Mouse (Mus musculus): ENCODE measurements at regions not wholly inside any gene's neighbourhood (a gene's known extent, or its start where the extent isn't known, plus 50 kb on each side); places are given as distances from the start of the nearest gene placed in this dataset.

DNA sequence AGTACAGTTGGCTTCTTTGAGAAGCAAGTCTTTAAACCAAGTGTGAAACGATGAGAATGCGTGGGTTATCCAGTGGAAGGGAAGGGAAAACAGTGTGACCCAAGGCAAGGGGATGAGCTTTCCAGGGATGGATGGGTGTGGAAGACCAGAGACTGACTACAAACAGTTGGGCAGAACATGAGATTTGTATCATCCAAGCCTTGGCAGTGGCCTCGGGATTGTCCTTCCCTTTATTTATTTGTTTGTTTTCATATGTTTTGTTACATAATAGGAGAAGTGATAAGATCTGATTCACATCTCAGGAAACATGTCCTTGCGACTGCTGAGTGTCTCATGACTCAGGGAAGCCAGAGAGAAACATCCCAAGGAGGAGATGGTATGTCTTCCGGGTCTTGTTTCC lies 585.4 kb upstream of the Nox3 start:
- DNase-seq (ENCODE audit: extremely low spot score in 1 of 2, low spot score in 1 of 2) = no peak

DNA sequence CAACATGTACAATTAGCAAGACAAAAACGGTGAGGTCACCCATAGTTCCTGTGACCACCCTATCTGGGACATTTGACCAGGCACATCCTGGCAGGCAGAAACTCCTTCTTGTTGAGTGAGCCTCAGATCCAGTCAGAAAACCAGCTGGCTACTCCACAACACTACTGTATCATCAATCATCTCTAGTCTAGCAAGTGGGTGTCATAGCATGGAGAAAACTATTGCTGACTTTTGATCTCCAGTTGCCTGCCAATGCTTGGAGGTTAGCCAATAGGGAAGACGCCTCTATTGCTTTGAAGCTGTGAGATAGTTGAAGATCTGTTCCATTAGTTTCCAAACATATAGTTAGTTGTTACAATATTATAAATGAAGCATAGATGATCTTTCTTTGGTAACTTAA lies 595.4 kb upstream of the Nox3 start:
- no peak for DNase-seq (ENCODE audit: extremely low spot score in 1 of 2, low spot score in 1 of 2)

DNA sequence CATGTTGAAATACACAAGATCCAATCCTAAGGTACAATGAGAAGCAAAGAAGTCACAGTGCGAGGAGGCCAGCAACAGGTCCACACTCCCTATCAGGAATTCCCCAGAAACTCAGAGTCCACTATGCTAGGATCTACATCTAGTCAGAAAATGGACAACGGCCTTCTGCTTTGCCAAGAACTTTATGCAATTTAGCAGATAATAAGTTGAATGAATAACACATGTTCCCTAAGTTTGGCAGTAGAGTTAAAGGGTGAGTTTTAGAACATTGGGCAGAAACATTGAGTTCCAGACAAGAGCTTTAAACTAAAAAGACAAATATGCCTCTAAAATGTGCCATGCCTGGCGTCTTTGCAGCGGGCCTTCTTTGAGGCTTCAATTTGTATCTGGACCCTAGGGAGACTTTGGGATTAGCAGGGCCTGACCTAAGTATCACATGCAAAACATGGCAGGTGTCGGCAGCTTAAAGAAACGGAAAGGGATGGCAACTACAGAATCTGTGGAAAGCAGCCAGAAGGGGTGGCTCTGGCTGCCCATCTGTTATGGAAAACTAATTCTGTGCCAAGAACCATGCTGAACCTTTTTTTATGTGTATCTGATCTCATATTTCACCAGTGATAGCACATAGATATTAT lies 600.6 kb upstream of the Nox3 start:
- peak in 1 of 2 experiments; percentile 11 for DNase-seq (ENCODE audit: extremely low spot score in 1 of 2, low spot score in 1 of 2)

DNA sequence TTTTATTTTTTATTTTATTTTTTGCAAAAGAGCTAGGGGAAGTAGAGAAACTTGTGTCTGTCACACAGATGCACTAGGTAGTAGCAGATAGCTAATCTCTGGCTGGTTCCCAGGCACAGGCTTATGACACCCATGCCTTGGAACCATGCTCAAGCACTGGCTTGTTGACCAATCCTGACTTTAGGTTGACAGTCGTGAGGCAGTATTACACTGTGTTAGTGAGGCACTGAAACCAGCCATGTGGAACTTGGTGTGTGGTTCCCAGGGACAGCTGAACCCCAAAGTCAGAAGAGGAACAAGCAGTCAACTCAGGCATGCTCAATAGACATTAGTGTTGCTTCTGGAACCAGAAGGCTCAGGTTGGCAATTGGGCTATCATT lies 601.1 kb upstream of the Nox3 start:
- DNase-seq (ENCODE audit: extremely low spot score in 1 of 2, low spot score in 1 of 2) = no peak

DNA sequence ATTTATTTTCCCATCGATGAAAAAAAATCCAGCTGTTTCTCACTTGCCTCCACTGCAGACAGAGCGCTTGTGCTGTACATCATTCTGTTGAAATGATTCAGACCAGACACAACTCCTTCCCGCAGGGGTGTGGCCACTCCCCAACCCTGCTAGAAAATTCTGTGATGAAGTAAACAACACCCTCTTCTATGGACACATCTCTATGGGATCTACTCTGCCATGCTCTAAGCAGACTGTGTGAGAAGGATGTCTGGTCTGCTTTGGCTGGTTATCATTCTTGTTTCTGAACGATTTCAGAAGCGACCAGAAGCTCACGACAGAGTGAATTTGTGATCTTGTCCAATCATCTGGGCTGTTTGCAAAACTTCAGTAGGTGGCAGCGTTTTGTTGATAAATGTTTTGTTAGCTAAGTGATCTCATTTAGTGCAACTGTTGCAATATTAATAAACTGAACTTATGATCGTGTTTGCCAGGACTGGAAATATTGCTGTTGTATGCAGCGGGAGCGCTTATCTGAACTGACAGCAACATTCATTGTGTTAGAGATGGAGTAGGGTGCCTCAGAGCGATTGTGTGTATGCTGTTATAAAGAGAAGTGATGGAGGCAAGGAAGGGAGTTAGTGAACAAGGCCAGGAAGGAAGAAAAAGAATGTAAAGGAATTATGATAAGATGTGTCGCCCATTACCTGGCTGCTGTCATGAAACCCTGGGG lies 605.2 kb upstream of the Nox3 start:
- no peak for DNase-seq (ENCODE audit: extremely low spot score in 1 of 2, low spot score in 1 of 2)

DNA sequence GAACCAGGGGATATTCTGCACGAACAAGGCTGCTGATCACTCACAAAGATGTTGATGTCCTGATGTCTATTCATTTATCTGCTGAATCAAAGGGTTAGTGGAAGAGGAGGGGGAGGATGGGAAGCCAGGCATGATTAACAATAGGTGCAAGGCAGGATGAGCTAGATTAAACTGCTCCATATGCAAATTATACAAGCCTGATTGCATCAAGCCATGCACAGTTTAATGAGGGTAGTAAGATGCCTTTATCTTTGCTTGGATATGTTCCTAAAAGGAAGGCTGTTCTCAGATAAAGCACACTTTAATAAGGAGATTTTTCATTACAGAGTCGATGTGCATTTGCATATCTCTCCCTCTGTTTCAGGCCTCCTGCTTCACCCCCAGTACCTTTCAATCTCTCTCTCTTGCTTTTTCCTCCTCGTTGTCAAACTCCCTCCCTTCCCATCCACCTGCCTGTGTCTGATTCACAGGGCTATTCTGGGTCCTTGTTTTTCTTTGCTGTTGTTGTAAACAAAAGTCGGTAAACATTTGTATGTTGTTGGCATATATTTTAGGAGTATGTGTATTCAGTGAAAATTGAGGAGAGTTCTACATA lies 615.8 kb upstream of the Nox3 start:
- DNase-seq (ENCODE audit: extremely low spot score in 1 of 2, low spot score in 1 of 2) = no peak

DNA sequence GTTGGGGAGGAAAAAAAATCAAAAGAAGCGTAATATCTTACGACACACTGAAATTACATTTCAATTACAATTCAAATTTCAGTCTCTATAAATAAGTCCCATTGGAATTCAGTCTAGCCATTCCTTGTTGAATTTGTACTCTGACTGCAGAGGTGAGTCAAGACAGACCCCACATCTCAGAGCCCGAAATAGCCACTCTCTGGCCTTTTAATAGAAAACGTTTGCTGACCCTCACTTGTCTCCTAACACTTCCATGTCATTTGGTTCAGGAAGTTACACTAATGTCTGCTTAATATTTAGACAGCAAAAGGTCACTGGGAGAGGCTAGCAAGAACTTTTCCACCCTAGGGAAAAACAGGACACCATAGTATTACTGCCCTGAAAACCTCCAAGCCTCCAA lies 623.1 kb upstream of the Nox3 start:
- no peak for DNase-seq (ENCODE audit: extremely low spot score in 1 of 2, low spot score in 1 of 2)

DNA sequence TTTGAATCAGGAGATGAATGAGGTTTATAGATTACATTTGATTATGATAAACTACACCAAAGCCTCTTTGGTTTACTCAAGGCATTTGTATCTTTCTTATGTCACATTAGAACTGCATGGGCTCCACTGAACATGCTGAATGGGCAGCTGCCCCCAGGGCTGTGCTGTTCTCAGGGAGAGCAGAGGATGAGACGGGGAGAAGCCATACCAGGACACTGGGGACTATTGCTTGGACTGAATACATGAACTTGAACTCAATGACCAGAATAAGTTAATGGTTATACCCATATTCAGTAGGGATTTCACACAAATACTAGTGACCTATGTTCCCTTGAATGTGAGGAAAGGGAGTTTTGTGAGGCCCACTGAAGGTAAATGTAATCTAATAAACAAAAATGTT lies 632.7 kb upstream of the Nox3 start:
- no peak for DNase-seq (ENCODE audit: extremely low spot score in 1 of 2, low spot score in 1 of 2)

DNA sequence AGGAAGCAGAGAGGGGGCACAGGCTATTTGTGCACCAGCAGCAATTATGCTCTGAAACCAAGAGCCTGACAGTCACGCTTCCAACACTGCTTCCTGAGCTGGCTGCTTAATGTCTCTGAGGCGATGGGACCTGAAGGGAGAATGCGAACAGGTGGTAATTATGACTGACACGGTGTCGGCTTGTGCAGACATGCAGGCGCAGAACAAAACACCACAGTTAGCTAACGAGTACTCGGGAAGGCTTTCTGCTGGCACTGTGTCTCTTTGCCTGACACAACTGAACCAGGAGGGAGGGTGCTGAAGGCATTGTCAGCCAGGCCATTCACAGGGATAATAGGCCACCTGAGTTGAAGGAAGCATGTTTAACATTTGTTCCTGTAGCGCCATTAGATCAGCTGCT lies 635.6 kb upstream of the Nox3 start:
- DNase-seq (ENCODE audit: extremely low spot score in 1 of 2, low spot score in 1 of 2) = no peak

DNA sequence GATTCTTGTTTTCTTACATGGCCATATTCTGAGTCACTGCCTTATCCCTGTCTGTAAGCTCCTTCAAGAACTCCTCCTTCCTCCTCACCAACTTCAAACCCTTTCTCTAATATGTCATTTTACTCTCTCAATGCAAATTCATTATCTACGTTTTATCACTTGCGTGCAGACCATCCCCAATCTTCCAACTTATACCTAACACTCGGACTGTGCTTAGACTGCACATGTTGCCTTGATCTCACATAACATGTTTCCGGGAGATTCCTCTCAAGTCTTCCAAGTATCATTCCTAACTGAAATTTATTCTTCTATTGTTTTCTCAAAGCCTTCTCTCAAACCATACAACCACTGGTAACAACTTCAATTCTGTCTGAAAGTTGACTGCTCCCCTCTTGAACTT lies 637.0 kb upstream of the Nox3 start:
- no peak for DNase-seq (ENCODE audit: extremely low spot score in 1 of 2, low spot score in 1 of 2)

DNA sequence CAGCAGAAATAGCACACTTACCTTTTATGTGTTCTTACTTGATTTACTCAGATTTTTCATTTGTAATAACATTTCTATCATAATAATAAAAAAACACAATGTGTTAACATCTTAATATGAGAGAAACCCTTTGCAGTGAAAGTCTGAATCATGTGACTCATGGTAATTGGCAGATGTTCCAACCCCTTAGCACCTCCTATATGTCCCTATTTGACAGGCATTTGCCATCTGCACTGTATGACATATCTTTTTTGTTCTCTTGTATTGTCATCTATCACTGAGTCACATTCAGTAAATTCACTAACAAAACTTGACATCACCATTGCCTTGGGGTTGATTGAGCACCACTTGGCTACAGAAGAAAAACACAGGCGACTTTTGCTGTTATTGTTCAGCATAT lies 641.1 kb upstream of the Arid1b start:
- DNase-seq (ENCODE audit: extremely low spot score in 1 of 2, low spot score in 1 of 2) = no peak

DNA sequence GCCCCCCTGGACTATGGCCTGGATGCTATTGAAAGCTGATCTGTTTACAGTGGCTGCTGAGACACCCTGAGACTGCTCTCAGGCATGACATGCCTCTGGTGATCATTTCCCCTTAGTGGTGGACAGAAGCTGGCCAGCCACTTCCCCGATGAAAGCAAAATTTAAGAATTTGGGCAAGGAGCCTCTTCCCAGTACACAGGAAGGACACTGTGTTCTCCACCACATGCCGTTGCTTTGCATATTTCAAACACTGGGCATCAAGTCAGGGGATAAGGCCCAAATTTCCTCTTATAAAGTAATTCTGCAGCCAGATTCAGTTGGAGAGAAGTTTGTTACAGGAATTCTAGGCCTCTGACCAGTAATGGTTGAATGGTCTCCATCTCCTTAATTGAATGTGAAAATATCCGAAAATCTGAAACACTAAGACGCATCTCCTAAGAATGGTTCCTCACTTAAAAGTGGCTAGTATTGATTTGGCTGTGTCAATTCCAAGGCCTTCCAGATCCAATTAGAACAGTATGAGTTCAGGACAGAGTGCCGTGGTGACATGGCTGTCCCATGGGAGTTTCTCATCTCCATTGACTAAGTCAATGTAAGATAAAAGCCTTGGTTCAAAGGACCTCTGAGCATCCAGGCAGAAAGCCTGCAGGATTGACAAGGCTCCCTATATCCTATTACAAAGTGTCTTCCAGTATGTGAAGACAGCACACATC lies 638.5 kb upstream of the Arid1b start:
- DNase-seq (ENCODE audit: extremely low spot score in 1 of 2, low spot score in 1 of 2) = no peak

DNA sequence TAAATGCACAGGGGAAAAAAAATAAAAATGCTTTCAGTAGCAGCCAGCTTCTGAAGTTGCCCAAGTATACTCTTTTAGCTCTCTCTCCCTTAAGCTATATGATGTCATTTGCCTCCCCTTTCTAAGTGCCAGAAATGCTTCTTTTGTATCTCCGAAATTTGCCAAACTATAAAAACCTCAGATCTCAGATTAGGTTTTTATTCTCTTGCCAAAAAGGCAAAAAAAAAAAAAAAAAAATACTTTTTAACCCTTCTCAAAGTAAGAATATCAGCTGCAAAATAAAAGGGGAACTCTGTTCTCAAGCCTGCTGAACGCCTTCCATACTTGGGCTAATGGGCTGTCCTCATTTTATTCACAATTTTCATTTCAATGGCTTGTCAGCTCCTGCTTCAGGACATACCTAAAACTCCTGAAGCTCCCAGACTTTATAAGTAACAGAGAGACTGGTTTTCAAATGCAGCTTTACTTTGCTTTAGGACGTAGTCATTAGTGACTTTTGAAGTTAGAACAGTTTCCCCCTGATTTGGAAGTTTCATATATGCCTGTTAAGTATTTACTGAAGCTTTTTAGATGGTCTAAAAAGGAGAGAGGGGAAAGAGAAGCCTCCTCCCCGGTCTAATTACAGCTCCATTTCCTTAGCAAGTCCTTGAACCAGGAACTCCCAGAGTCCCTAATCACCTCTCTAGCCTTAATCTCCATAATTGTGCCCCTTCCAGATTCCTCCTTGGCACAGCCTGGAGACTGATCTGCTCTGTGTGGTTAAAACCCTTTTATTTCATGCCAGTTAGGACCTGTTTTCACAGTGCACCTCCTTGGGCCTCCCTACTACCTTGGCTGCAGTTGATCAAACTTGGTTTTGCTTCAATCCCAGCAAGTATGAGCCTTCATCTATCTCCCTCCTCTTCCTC lies 633.5 kb upstream of the Arid1b start:
- no peak for DNase-seq (ENCODE audit: extremely low spot score in 1 of 2, low spot score in 1 of 2)

DNA sequence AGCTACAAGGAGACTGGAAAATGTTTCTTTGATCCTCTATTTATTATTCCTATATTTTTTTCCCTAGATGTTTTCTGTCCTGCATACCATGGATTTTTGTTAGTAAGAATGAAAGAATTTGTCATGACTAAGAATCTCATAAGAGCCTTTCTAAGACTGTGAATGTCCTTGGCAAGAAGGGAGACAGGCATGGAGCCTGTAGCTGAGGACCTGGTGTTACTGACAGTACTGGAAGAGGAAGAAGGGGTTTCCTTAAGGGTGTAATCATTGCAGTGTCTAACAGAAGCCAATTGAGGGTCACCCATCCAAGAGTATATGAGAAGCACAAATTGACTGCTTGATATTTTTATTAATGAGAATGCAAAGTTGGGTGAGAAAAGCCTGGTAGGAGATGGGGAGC lies 628.3 kb upstream of the Arid1b start:
- no peak for DNase-seq (ENCODE audit: extremely low spot score in 1 of 2, low spot score in 1 of 2)

DNA sequence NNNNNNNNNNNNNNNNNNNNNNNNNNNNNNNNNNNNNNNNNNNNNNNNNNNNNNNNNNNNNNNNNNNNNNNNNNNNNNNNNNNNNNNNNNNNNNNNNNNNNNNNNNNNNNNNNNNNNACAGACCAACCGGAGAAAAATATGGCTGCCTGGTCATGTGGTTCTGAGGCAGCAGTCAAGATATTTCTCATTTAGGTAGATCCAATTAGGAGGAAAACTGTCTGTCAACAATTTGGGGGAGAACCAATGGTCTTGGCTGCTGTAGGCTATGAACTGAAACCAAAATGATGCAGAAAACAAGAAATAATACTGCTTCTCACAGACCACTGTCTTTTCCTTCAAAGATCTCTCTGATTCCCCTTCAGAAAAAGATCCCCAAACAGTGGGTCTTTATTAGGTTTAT lies 613.7 kb upstream of the Arid1b start:
- DNase-seq (ENCODE audit: extremely low spot score in 1 of 2, low spot score in 1 of 2) = no peak

DNA sequence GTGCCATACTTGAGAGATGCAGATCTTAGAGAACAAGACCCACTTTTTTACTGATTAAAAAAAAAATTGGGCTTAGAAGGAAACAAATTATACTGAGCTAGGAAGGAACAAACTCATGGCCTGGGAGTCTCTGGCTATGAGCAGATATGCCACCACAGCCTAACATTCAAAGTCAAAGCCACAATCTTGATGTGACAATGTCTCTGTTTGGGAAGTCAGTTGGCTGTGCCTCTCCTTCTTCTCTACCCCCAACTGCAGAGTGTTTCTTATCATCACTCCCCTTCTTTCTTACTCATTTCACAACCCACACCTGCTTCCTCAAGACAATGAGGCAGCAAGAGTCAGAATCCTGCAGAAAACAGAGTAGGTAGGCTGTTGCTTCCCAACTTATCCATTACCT lies 613.3 kb upstream of the Arid1b start:
- no peak for DNase-seq (ENCODE audit: extremely low spot score in 1 of 2, low spot score in 1 of 2)

DNA sequence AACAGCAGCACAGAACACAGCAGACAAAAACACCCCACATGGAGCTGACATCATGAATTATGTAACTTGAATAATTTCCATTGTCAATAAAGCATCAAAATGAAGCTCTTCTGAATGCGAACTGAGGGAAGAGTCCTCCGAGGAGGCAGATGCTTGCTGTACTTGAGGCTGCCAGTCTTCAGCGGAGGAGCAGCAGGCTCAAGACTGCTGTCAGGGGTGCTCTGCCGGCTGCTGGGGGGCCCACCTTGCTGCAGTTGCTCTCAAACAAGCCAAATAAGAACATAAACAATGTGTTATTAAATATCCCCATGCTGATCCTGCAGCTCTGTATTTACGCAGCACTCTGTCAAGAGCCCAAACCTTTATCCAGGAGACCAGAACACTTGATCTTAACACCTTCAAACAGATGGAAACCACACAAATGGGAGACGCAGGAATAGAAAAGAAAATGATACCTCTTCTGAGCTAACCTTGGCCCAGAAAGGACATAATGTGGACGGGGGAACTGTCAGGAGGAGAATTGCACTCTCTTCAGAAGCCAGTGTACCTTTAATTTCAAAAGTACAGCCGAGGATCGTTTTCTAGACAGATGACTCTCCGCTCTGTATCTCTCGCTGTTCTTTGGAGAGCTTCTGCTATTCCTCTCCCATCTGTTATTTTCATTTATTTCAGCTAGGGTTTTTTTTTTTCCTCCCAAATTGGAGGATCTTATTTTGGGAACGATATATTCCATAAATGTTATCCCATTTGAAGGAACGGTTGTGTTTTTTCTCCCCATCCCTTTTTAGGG lies 612.0 kb upstream of the Arid1b start:
- DNase-seq (ENCODE audit: extremely low spot score in 1 of 2, low spot score in 1 of 2) = peak; percentile 15 to 35

DNA sequence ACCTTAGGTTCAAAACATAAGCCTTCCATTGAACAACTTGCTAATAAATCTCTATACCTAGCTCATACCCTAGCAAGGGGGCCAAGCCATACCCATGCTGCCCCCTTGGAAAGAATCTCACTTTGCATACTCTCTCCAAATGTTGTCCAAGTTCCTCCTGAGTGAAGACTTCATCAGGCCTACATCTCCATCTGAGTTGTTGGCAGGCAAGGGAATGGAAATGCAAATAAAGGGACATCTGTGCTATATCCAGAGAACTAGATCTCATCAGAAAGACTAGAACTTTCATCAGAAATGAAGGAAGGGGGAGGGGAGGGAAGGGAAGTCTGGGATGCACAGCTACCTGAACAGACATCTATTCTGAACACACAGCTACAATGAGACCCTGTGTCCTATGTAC lies 611.4 kb upstream of the Arid1b start:
- DNase-seq (ENCODE audit: extremely low spot score in 1 of 2, low spot score in 1 of 2) = no peak

DNA sequence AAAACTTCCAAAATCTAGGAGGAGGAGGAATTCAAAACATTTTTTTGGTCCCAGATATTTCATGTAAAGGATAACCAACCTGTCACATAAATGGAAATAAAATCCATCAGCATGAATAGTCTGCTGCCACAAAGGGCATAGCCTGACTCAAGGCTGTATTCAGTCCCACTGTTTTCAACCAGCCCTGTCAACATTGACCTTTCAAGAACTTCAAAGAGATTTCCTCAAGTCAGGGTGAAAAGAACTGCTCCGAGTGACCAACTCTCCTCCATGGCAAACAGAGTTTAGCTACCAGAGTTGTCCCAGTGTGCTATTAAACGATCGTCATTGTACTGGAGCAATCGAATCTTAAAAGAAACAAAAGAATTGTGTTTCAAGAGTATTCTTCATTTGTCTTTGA lies 606.5 kb upstream of the Arid1b start:
- no peak for DNase-seq (ENCODE audit: extremely low spot score in 1 of 2, low spot score in 1 of 2)

DNA sequence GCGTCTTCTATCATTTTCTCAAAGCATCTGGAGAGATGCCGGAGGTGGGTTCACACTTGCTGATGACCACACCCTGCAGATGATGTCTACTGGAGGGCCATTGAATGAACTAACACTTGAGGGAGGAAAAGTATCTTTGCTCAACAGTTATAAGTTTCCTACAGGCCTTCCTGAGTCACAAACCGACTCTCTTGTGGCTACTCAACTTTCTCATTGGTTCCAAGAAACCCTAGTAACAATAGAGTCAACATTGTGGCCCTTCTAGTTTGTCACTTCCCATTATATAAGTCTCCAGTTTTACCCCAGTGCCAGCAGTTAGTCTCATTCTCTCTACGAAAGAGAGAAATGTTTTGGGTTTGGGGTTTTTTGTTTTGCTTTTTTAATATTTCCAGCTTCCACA lies 604.1 kb upstream of the Arid1b start:
- no peak for DNase-seq (ENCODE audit: extremely low spot score in 1 of 2, low spot score in 1 of 2)
